Mouse (Mus musculus) heart, postnatal 0 days (tissue): ENCODE measurements around the gene Tnr.

ENCODE experiments used
- CTCF ChIP-seq: IDR thresholded peaks from 2 replicates; pipeline ENCODE4 v1.5.1; 2016; ENCODE audit warnings: antibody characterized with exemption, control low read depth, low read depth
- EP300 ChIP-seq: IDR thresholded peaks from 2 replicates; pipeline ENCODE4 v1.6.1; 2016; ENCODE audit warnings: antibody characterized with exemption, low read depth

- no peak for TF ChIP-seq CTCF
- TF ChIP-seq EP300 = no peak
These were observed 269.0 kb downstream of the Tnr start for GRCm38 (mm10) chr1:159792546-159792945.
